ENCODE assay signal across 8 mouse cellular contexts in the genomic region with DNA sequence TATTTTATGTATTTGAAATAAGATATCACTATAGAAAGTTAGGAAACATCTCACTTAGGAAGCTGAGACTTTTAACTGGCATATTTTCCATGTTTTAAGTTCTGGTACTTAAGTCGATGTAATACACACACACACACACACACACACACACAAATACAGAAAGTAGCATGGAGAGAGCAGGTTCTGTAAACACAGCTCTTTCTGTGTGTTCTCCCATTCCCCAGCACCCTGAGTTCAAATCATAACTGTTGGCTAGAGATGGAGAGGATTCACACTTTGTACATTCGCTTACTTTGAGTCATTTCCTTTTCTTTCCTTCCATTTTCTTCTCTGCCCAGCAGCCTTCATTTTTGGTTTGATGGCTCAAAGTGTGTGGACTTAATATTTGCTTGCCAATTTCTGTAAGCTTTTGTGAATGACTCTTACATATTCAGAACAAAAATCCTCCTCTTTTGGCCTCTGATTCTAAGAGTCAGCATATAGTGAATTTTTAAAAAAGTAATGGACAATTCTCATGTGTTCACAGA. TPM values are rescaled to one million over a fixed set of nuclear protein-coding genes. Genes with fewer than 3 reads are reported as not detected.
A peak's percentile ranks its signal among the peaks of the same experiment; 100 is the strongest.
DNase-seq lines count a peak whose midpoint lies in the region; ATAC-seq and TF ChIP-seq lines count a peak whose summit lies in the region.

No protein-coding gene starts in this region.

- in situ Hi-C loops in CH12.LX (cut with MboI; ENCODE audit: low pct_ligation_motif_present, low pct_unique_long_range_greater_than_20kb, low sequenced_read_pairs) = no loop called here

- H3K36me3 ChIP-seq in heart, embryonic 11.5 days (ENCODE audit: control insufficient read depth, insufficient read depth, low read length) = no peaks in the 10 kb centered on the region
- H3K36me3 ChIP-seq in CH12.LX (replicated peaks in 1 of 2; ENCODE audit: control insufficient read depth in 1 of 2, insufficient read depth in 1 of 2, low read length in 1 of 2) = peaks cover 0 to 16% of the 10 kb centered on the region in 2 experiments
- no peaks in the 10 kb centered on the region for H3K36me3 ChIP-seq in forebrain, embryonic 16.5 days (ENCODE audit: control insufficient read depth, insufficient read depth)
- H3K36me3 ChIP-seq in liver, embryonic 16.5 days (ENCODE audit: control insufficient read depth, insufficient read depth) = no peaks in the 10 kb centered on the region; the same call in 1 of the 2 replicates

- peak overlapping the region; percentile 93 for H3K4me2 ChIP-seq in heart, embryonic 11.5 days
- peak overlapping the region; percentile 98 for H3K4me2 ChIP-seq in CH12.LX (ENCODE audit: insufficient read depth, low read depth, poor library complexity, severe bottlenecking)
- H3K4me2 ChIP-seq in forebrain, embryonic 16.5 days (ENCODE audit: low read length) = peak overlapping the region; percentile 77
- H3K4me2 ChIP-seq in liver, embryonic 16.5 days (ENCODE audit: low read depth, low read length) = peak overlapping the region; percentile 100

- no peak for TF ChIP-seq CTCF in CH12.LX (conservative IDR thresholded peaks at IDR 0.05 in 1 of 2, IDR thresholded peaks at IDR 0.05 in 1 of 2; ENCODE audit: low read depth in 2 of 2, low read length in 2 of 2)

- dilution Hi-C loops in CH12.LX (cut with MboI; ENCODE audit: extremely low pct_ligation_motif_present, extremely low pct_unique_long_range_greater_than_20kb, low sequenced_read_pairs) = no loop called here

- peaks cover 35% of the 10 kb centered on the region for H3K4me1 ChIP-seq in heart, embryonic 11.5 days (ENCODE audit: control insufficient read depth, insufficient read depth, low read length)
- H3K4me1 ChIP-seq in CH12.LX (ENCODE audit: control insufficient read depth in 1 of 2, insufficient read depth in 2 of 2) = peaks cover 3 to 50% of the 10 kb centered on the region in 2 experiments
- peaks cover 47% of the 10 kb centered on the region for H3K4me1 ChIP-seq in forebrain, embryonic 16.5 days (replicated peaks; ENCODE audit: control insufficient read depth, insufficient read depth, low read length)
- peaks cover 27% of the 10 kb centered on the region for H3K4me1 ChIP-seq in liver, embryonic 16.5 days (ENCODE audit: control insufficient read depth, low read depth, low read length)

- TF ChIP-seq POLR2A in CH12.LX (IDR thresholded peaks at IDR 0.05; ENCODE audit: low read depth, low read length) = no peak

- 41% methylated on average over 2 of the region's 2 CpGs for WGBS in heart, embryonic 11.5 days (ENCODE audit: insufficient replicate concordance)
- WGBS in forebrain, embryonic 16.5 days = 25% methylated on average over 2 of the region's 2 CpGs
- WGBS in liver, embryonic 16.5 days (ENCODE audit: insufficient replicate concordance) = 31% methylated on average over 2 of the region's 2 CpGs

- no peak for ATAC-seq in heart, embryonic 11.5 days (replicated peaks; ENCODE audit: insufficient number of reproducible peaks, low FRiP score, low TSS enrichment)
- no peak for ATAC-seq in forebrain, embryonic 16.5 days
- ATAC-seq in liver, embryonic 16.5 days (ENCODE audit: low read depth) = no peak
- no peak for ATAC-seq in megakaryocyte progenitor cell, adult 5-6 weeks (replicated peaks; ENCODE audit: poor library complexity)

- DNase-seq in heart, postnatal 4 days = no peak
- no peak for DNase-seq in CH12.LX (ENCODE audit: extremely low read depth)
- DNase-seq in spleen, postnatal 14 days (ENCODE audit: low spot score in 2 of 2) = no peak
- no peak for DNase-seq in layer of hippocampus, adult 9-10 months (ENCODE audit: low spot score)

- no peak overlapping the region for H3K27ac ChIP-seq in heart, embryonic 11.5 days (ENCODE audit: low read depth, low read length)
- no peak overlapping the region for H3K27ac ChIP-seq in CH12.LX (ENCODE audit: insufficient read depth, low read depth)
- H3K27ac ChIP-seq in forebrain, embryonic 16.5 days (ENCODE audit: low read length) = no peak overlapping the region
- H3K27ac ChIP-seq in liver, embryonic 16.5 days (ENCODE audit: low read length) = no peak overlapping the region

- no peak for TF ChIP-seq EP300 in CH12.LX (IDR thresholded peaks at IDR 0.05; ENCODE audit: low read length)

- H3K4me3 ChIP-seq in heart, embryonic 11.5 days (ENCODE audit: low read depth, low read length) = peak overlapping the region; percentile 100
- peak overlapping the region; percentile 54 to 96 (median 83) for H3K4me3 ChIP-seq in CH12.LX (replicated peaks in 1 of 3; ENCODE audit: low read depth in 2 of 3, low read length in 2 of 3, poor library complexity in 1 of 3)
- H3K4me3 ChIP-seq in forebrain, embryonic 16.5 days (replicated peaks; ENCODE audit: low read length) = peak overlapping the region; percentile 93
- H3K4me3 ChIP-seq in liver, embryonic 16.5 days (ENCODE audit: low read depth, low read length) = peak overlapping the region; percentile 100

- peaks cover 55% of the 10 kb centered on the region for H3K79me2 ChIP-seq in CH12.LX (replicated peaks; ENCODE audit: control insufficient read depth, extremely low read depth, insufficient read depth, poor library complexity, severe bottlenecking)

- no peaks in the 10 kb centered on the region for H3K27me3 ChIP-seq in heart, embryonic 11.5 days (ENCODE audit: control insufficient read depth, insufficient read depth, low read length)
- no peaks in the 10 kb centered on the region for H3K27me3 ChIP-seq in CH12.LX (replicated peaks)
- no peaks in the 10 kb centered on the region for H3K27me3 ChIP-seq in forebrain, embryonic 16.5 days (replicated peaks; ENCODE audit: control insufficient read depth, insufficient read depth, low read length)
- no peaks in the 10 kb centered on the region for H3K27me3 ChIP-seq in liver, embryonic 16.5 days (ENCODE audit: control insufficient read depth, insufficient read depth, low read depth, low read length)

- H3K9ac ChIP-seq in heart, embryonic 11.5 days (ENCODE audit: low read depth, low read length) = no peak overlapping the region; the same call in 1 of the 2 replicates
- H3K9ac ChIP-seq in CH12.LX (ENCODE audit: insufficient read depth, low read depth) = peak overlapping the region; percentile 88
- peak overlapping the region; percentile 41 for H3K9ac ChIP-seq in forebrain, embryonic 16.5 days (replicated peaks; ENCODE audit: low read depth, low read length)
- peak overlapping the region; percentile 99 for H3K9ac ChIP-seq in liver, embryonic 16.5 days (ENCODE audit: low read depth, low read length)

- no peak for TF ChIP-seq RAD21 in CH12.LX (IDR thresholded peaks at IDR 0.05; ENCODE audit: low read depth, low read length)

- H3K9me3 ChIP-seq in heart, embryonic 11.5 days (replicated peaks; ENCODE audit: control insufficient read depth, low read length) = no peaks in the 10 kb centered on the region
- no peaks in the 10 kb centered on the region for H3K9me3 ChIP-seq in CH12.LX (replicated peaks; ENCODE audit: low read length)
- H3K9me3 ChIP-seq in forebrain, embryonic 16.5 days (ENCODE audit: control insufficient read depth, low read length) = no peaks in the 10 kb centered on the region
- no peaks in the 10 kb centered on the region for H3K9me3 ChIP-seq in liver, embryonic 16.5 days (replicated peaks; ENCODE audit: control insufficient read depth, low read length)

TF ChIP-seq in CH12.LX, 34 proteins besides CTCF, POLR2A, EP300 and RAD21:
- TF ChIP-seq ZMIZ1 (IDR thresholded peaks at IDR 0.05; ENCODE audit: low read depth, low read length) (no peak), ZKSCAN1 (IDR thresholded peaks at IDR 0.05; ENCODE audit: borderline replicate concordance, low read depth, low read length) (no peak), CHD2 (IDR thresholded peaks at IDR 0.05; ENCODE audit: low read length) (no peak), ZNF384 (IDR thresholded peaks at IDR 0.05; ENCODE audit: low read depth, low read length) (no peak), TBP (conservative IDR thresholded peaks at IDR 0.05; ENCODE audit: low read depth, low read length) (no peak), MXI1 (IDR thresholded peaks at IDR 0.05; ENCODE audit: low read depth, low read length) (no peak), NRF1 (IDR thresholded peaks at IDR 0.05; ENCODE audit: low read depth, low read length) (no peak), NELFE (IDR thresholded peaks at IDR 0.05; ENCODE audit: low read depth, low read length) (no peak), USF2 (conservative IDR thresholded peaks at IDR 0.05; ENCODE audit: low read depth, low read length) (no peak)

RNA-seq across cellular contexts. Expression of gene Nsd2, which starts 1.4 kb away (rescaled TPM):
- 46.8 and 48.7 TPM in 2 replicates for polyA plus RNA-seq in heart, embryonic 11.5 days (2014; fragmentation: Nextera tagmentation; extraction: Ambion mirVana)
- 100 to 1,000 TPM in 1 of 2 experiments, 10 to 100 TPM in 1; 96.1 to 104 TPM for total RNA-seq in heart, postnatal 4 days (2021)
- total RNA-seq in CH12.LX (2012; rRNA removed) = 55.0 and 63.3 TPM in 2 replicates
- total RNA-seq in CH12.LX (2014; rRNA removed) = 39.8 and 43.7 TPM in 2 replicates
- polyA plus RNA-seq in CH12.LX (2012; ENCODE audit: insufficient read length, low read depth) = 47.2 and 49.9 TPM in 2 replicates
- polyA plus RNA-seq in forebrain, embryonic 16.5 days (2015; fragmentation: Nextera tagmentation; extraction: Ambion mirVana) = 89.8 and 92.6 TPM in 2 replicates
- 17.1 and 20.2 TPM in 2 replicates for polyA plus RNA-seq in liver, embryonic 16.5 days (2015; fragmentation: Nextera tagmentation; extraction: Ambion mirVana)
- 60.1 and 64.1 TPM in 2 replicates for total RNA-seq in megakaryocyte progenitor cell, adult 5-6 weeks (2015)
- total RNA-seq in megakaryocyte progenitor cell, adult 5-6 weeks (2017) = 85.5 and 127 TPM in 2 replicates

RNA-seq across cellular contexts. Expression of gene Letm1, which starts 39.3 kb away (rescaled TPM):
- polyA plus RNA-seq in heart, embryonic 11.5 days (2014; fragmentation: Nextera tagmentation; extraction: Ambion mirVana) = 40.3 and 44.5 TPM in 2 replicates
- total RNA-seq in heart, postnatal 4 days (2021) = 100 to 1,000 TPM; 101 to 103 TPM
- total RNA-seq in CH12.LX (2012; rRNA removed) = 21.8 and 25.7 TPM in 2 replicates
- 25.1 and 27.6 TPM in 2 replicates for total RNA-seq in CH12.LX (2014; rRNA removed)
- 43.0 and 43.4 TPM in 2 replicates for polyA plus RNA-seq in CH12.LX (2012; ENCODE audit: insufficient read length, low read depth)
- polyA plus RNA-seq in forebrain, embryonic 16.5 days (2015; fragmentation: Nextera tagmentation; extraction: Ambion mirVana) = 66.9 and 68.1 TPM in 2 replicates
- polyA plus RNA-seq in liver, embryonic 16.5 days (2015; fragmentation: Nextera tagmentation; extraction: Ambion mirVana) = 12.9 and 14.7 TPM in 2 replicates
- 15.5 and 16.2 TPM in 2 replicates for total RNA-seq in megakaryocyte progenitor cell, adult 5-6 weeks (2015)
- 22.2 and 24.2 TPM in 2 replicates for total RNA-seq in megakaryocyte progenitor cell, adult 5-6 weeks (2017)
